In genomic region chr7:130690869-130691268, GRCm38 (mm10) we compare ENCODE assay signal across 24 mouse cellular contexts.
DNase-seq lines count a peak whose midpoint lies in the region; ATAC-seq lines count a peak whose summit lies in the region.
"Had no signal": no experiment of that assay in that cellular context is flagged by ENCODE, and none has a peak within 500 bp of the region (broad histone marks: within the 10 kb centered on the region; RNA-seq: fewer than 3 reads in every experiment).

No protein-coding gene starts in this region.

- H3K27me3 ChIP-seq in heart, embryonic 13.5 days (replicated peaks), result no peaks in the 10 kb centered on the region
- no peaks in the 10 kb centered on the region for H3K27me3 ChIP-seq in midbrain, embryonic 13.5 days
- no peaks in the 10 kb centered on the region for H3K27me3 ChIP-seq in midbrain, embryonic 11.5 days (ENCODE audit: control insufficient read depth, insufficient read depth, low read length)
- H3K27me3 ChIP-seq: hindbrain, embryonic 12.5 days; intestine, embryonic 15.5 days; limb, embryonic 15.5 days; midbrain, embryonic 15.5 days; neural tube, embryonic 15.5 days; stomach, embryonic 15.5 days had no signal

- ATAC-seq in heart, embryonic 13.5 days (ENCODE audit: extremely low read depth, insufficient number of reproducible peaks, low FRiP score, low TSS enrichment), result no peak
- ATAC-seq in midbrain, embryonic 13.5 days, result no peak
- ATAC-seq in midbrain, embryonic 11.5 days (ENCODE audit: low FRiP score), result no peak
- ATAC-seq: forebrain, embryonic 14.5 days; hindbrain, postnatal 0 days; intestine, embryonic 15.5 days; midbrain, embryonic 15.5 days had no signal

- 66% methylated on average over 6 of the region's 6 CpGs for WGBS in heart, embryonic 13.5 days
- 87% methylated on average over 6 of the region's 6 CpGs for WGBS in midbrain, embryonic 13.5 days
- 84% methylated on average over 6 of the region's 6 CpGs for WGBS in midbrain, embryonic 11.5 days

- H3K36me3 ChIP-seq in heart, embryonic 13.5 days, result no peaks in the 10 kb centered on the region
- no peaks in the 10 kb centered on the region for H3K36me3 ChIP-seq in midbrain, embryonic 13.5 days
- H3K36me3 ChIP-seq in midbrain, embryonic 11.5 days (ENCODE audit: control insufficient read depth, insufficient read depth, low read length), result no peaks in the 10 kb centered on the region
- H3K36me3 ChIP-seq: hindbrain, embryonic 12.5 days; intestine, embryonic 15.5 days; limb, embryonic 15.5 days; midbrain, embryonic 15.5 days; neural tube, embryonic 15.5 days; stomach, embryonic 15.5 days had no signal

- H3K4me1 ChIP-seq in heart, embryonic 13.5 days, result peaks cover 77% of the 10 kb centered on the region
- peaks cover 36% of the 10 kb centered on the region for H3K4me1 ChIP-seq in midbrain, embryonic 13.5 days (replicated peaks)
- peaks cover 38% of the 10 kb centered on the region for H3K4me1 ChIP-seq in midbrain, embryonic 11.5 days (ENCODE audit: control insufficient read depth, insufficient read depth, low read length)

- H3K9ac ChIP-seq in heart, embryonic 13.5 days, result no peak overlapping the region
- peak overlapping the region; percentile 5; the same call in 1 of the 2 replicates for H3K9ac ChIP-seq in midbrain, embryonic 13.5 days (replicated peaks)
- H3K9ac ChIP-seq in midbrain, embryonic 11.5 days (ENCODE audit: low read length), result no peak overlapping the region
- H3K9ac ChIP-seq: intestine, embryonic 15.5 days; midbrain, embryonic 15.5 days; neural tube, embryonic 15.5 days; stomach, embryonic 15.5 days had no signal

- DNase-seq in heart, postnatal 14 days, result no peak
- peak; percentile 46 for DNase-seq in kidney, adult 9 months
- DNase-seq in kidney, postnatal 4 days, result no peak
- no peak for DNase-seq in midbrain, embryonic 11.5 days (ENCODE audit: low spot score, missing footprints)
- DNase-seq: adrenal gland, postnatal 25 days; B cell, adult 2 months; cerebellum, adult 11-12 months; cerebellum, postnatal 10 days; gastrocnemius, postnatal 36 days; heart, adult 18-20 months; lung, postnatal 10 days; retina, postnatal 1 day; right cerebral cortex, postnatal 14 days had no signal

- no peak overlapping the region for H3K4me3 ChIP-seq in heart, embryonic 13.5 days
- no peak overlapping the region for H3K4me3 ChIP-seq in midbrain, embryonic 13.5 days (replicated peaks)
- H3K4me3 ChIP-seq in midbrain, embryonic 11.5 days (ENCODE audit: low read depth, low read length), result no peak overlapping the region
- H3K4me3 ChIP-seq: hindbrain, embryonic 12.5 days; intestine, embryonic 15.5 days; limb, embryonic 15.5 days; midbrain, embryonic 15.5 days; neural tube, embryonic 15.5 days; stomach, embryonic 15.5 days had no signal

- no peak overlapping the region for H3K4me2 ChIP-seq in heart, embryonic 13.5 days
- H3K4me2 ChIP-seq in midbrain, embryonic 13.5 days (replicated peaks), result no peak overlapping the region
- no peak overlapping the region for H3K4me2 ChIP-seq in midbrain, embryonic 11.5 days
- H3K4me2 ChIP-seq: intestine, embryonic 15.5 days; limb, embryonic 15.5 days; midbrain, embryonic 15.5 days; neural tube, embryonic 15.5 days; stomach, embryonic 15.5 days had no signal

- H3K27ac ChIP-seq in heart, embryonic 13.5 days (replicated peaks), result peak overlapping the region; percentile 97; the same call in 1 of the 2 replicates
- H3K27ac ChIP-seq in midbrain, embryonic 13.5 days, result no peak overlapping the region
- H3K27ac ChIP-seq in midbrain, embryonic 11.5 days (ENCODE audit: low read depth, low read length), result no peak overlapping the region
- H3K27ac ChIP-seq: macrophage had no signal

- intact Hi-C loops in heart, postnatal 14 days (cut with DNase I), result loop anchor here (5.0 kb wide), 2 partner anchors 36 to 89 kb away; no protein-coding TSS in a partner anchor

- no peaks in the 10 kb centered on the region for H3K9me3 ChIP-seq in heart, embryonic 13.5 days
- no peaks in the 10 kb centered on the region for H3K9me3 ChIP-seq in midbrain, embryonic 13.5 days
- H3K9me3 ChIP-seq in midbrain, embryonic 11.5 days (ENCODE audit: control insufficient read depth, low read length), result no peaks in the 10 kb centered on the region
- H3K9me3 ChIP-seq: hindbrain, embryonic 12.5 days; intestine, embryonic 15.5 days; limb, embryonic 15.5 days; midbrain, embryonic 15.5 days; neural tube, embryonic 15.5 days; stomach, embryonic 15.5 days had no signal
